Mouse (Mus musculus): Measurements from ENCODE around the gene Shisal2a.

Shisal2a gene

DNA sequence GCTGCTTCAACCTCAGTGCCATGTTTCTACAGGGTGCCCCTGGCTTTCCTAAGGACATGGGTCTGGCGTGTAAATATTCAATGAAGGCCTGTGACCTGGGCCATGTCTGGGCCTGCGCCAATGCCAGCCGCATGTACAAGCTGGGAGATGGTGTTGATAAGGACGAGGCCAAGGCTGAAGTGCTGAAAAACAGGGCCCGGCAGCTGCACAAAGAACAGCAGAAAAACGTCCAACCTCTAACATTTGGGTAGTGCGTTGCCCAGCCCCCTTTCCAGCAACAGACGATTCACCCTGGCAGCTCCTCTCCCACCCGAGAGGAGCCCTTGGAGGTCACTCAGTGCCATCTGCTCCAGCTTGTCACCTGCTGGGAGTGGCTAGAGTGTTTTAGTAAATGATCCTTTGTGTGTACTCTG, 44.8 kb downstream of the Shisal2a start:
- no peak for DNase-seq (ENCODE audit: low read depth)

- no peak for DNase-seq (ENCODE audit: low read depth)
Observed at GRCm38 (mm10) chr4:108337817-108338216, 45.3 kb downstream of the Shisal2a start.

- no peak for DNase-seq (ENCODE audit: low read depth)
Observed at GRCm38 (mm10) chr4:108336765-108337164, 46.4 kb downstream of the Shisal2a start.

DNA sequence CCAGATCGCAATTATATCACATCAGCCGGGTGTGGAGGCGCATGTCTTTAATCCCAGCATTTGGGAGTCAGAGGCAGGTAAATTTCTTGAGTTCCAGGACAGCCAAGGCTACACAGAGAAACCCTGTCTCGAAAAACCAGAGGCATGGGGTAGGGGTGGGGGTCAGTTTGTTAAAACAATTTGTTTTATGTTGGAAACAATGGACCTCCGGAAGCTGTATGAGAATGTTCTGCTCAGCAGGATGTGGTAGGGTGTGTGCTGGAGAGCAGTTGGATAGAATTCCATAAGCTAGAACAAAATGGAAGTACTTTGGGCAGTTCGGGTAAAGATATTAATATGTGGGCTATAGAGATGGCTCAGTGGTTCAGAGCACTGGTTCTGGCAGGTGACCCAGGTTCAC, 47.7 kb downstream of the Shisal2a start:
- DNase-seq (ENCODE audit: low read depth): no peak

DNA sequence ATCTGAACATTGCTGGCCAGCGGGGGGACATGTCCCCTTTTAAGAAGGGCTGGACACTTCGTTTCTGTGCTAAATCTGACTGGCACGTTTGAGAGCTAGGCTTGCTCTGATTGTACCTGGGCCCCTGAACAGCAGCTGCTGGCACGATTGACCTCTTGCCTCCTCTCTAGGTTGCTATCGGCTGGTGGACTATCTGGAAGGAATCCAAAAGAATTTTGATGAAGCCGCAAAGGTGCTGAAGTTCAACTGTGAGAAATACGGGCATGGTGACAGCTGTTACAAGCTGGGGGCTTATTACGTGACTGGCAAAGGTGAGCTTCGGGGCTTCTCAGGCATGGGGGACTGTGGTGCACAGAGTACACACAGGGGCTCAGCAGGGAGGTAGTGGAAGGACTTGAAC, 51.1 kb downstream of the Shisal2a start:
- DNase-seq (ENCODE audit: low read depth): no peak

DNA sequence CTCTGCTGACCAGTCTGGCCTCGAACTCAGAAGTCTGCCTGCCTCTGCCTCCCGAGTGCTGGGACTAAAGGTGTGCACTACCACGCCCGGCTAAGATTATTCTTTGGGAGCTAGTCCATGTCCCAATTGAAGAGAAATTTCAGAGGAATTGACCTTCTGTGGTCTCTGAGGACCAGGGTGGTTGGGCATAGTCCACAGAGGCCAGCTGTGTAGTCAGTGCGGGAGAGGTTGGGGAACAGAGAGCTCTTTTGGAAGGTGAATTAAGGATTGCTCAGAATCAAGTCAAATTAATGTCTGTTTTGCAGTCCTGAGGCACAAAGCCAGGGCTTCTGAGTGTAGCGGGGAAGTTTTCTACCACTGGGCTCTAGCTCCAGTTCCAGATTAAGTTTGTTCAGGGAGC, 53.3 kb downstream of the Shisal2a start:
- no peak for DNase-seq (ENCODE audit: low read depth)

GRCm38 (mm10) chr4:108327730-108328484, 55.2 kb downstream of the Shisal2a start, which contains the start of gene Coa7:
Coa7 (plus strand) TSS chr4:108328140.
- peak; percentile 99 for DNase-seq (ENCODE audit: low read depth)

- peak; percentile 91 for DNase-seq (ENCODE audit: low read depth)
Observed at GRCm38 (mm10) chr4:108327071-108327579, 56.0 kb downstream of the Shisal2a start.

GRCm38 (mm10) chr4:108323588-108323987, 59.6 kb downstream of the Shisal2a start:
- DNase-seq (ENCODE audit: low read depth): peak; percentile 38

DNA sequence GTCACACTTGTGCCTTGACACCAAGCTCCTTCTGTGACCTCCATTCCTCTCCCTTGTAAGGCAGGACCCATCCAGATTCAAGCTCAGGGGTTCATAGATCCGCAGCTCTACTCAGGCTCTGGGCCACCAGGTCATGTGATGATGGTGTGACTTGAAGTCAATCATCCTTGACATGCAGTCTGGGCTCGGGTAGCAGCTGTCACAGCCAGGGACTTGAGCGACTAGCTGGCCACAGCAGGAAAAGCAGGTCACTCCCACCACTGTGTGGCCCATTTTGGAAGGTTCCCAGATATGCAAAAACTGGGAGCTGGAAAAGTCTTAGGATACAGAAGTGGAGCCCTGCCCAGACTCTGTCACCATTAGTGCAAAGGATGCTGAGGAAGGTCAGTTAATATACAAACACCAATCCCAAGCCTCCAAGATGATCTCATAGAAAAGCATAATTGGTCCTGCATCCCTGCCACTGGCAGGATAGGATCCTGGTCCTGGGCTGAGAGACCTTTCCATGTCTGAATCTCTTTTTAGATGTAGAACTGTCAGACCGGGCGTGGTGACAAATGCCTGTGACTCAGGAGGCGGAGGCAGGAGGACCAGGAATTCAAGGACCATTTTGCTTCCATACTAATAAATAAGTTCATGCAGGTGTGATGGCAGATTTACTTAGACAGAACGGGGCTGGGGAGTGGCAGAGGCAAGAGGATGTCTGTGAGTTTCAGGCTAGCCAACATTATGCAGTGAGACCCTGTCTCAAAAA, 62.3 kb downstream of the Shisal2a start:
- DNase-seq (ENCODE audit: low read depth): no peak

GRCm38 (mm10) chr4:108319747-108320146, 63.4 kb downstream of the Shisal2a start:
- DNase-seq (ENCODE audit: low read depth): peak; percentile 22

GRCm38 (mm10) chr4:108318649-108319615, 64.2 kb downstream of the Shisal2a start:
- DNase-seq (ENCODE audit: low read depth): peak; percentile 74
